Mouse (Mus musculus) liver, embryonic 12.5 days (tissue): ENCODE measurements around the gene Prpf6. TPM values are rescaled to one million over a fixed set of nuclear protein-coding genes. Genes with fewer than 3 reads are reported as not detected.
A peak's percentile ranks its signal among the peaks of the same experiment; 100 is the strongest.

Experiments
- ATAC-seq: fragments of 200-750 bp; cut with Nextera tagmentation; 2 replicates; pipeline ENCODE4 v1.8.0; 2017; ENCODE audit warnings: moderate number of reproducible peaks, mild to moderate bottlenecking, moderate library complexity
- H3K27ac ChIP-seq: fragments of 300-500 bp; sonication (generic); 2 replicates; pipeline ENCODE4 v1.5.1; 2016; ENCODE audit warnings: mild to moderate bottlenecking
- H3K27me3 ChIP-seq: fragments of 300-500 bp; sonication (generic); replicated peaks from 2 replicates; pipeline ENCODE4 v1.6.1; 2016; ENCODE audit warnings: mild to moderate bottlenecking, moderate library complexity
- H3K36me3 ChIP-seq: fragments of 300-500 bp; sonication (generic); 2 replicates; pipeline ENCODE4 v1.6.1; 2016; ENCODE audit warnings: mild to moderate bottlenecking, moderate library complexity
- H3K4me1 ChIP-seq: fragments of 300-500 bp; sonication (generic); 2 replicates; pipeline ENCODE4 v1.6.1; 2016
- H3K4me2 ChIP-seq: fragments of 300-500 bp; sonication (generic); 2 replicates; pipeline ENCODE4 v1.6.1; 2016; ENCODE audit warnings: mild to moderate bottlenecking, moderate library complexity
- H3K4me3 ChIP-seq: fragments of 300-500 bp; sonication (generic); 2 replicates; pipeline ENCODE4 v1.5.1; 2016; ENCODE audit warnings: mild to moderate bottlenecking, moderate library complexity
- H3K9ac ChIP-seq: fragments of 300-500 bp; sonication (generic); 2 replicates; pipeline ENCODE4 v1.6.1; 2016; ENCODE audit warnings: mild to moderate bottlenecking, moderate library complexity
- H3K9me3 ChIP-seq: fragments of 300-500 bp; sonication (generic); replicated peaks from 2 replicates; pipeline ENCODE4 v1.6.1; 2016; ENCODE audit warnings: mild to moderate bottlenecking, moderate library complexity
- WGBS: fragments of 180-500 bp; shearing (Covaris S2); methylation state at CpG from one replicate; pipeline ENCODE4 v1.1.7; 2016; ENCODE audit not compliant: insufficient replicate concordance; 5-methylcytosine and 5-hydroxymethylcytosine counted together
- polyA plus RNA-seq: library from polyadenylated mRNA; unstranded; fragments of >200 nt; fragmentation: Nextera tagmentation; extraction: Ambion mirVana; gene quantifications from 2 replicates; pipeline ENCODE4 v1.2.1, GENCODE M21; 2016

Prpf6 gene
- polyA plus RNA-seq, result 45.6 and 48.2 TPM in 2 replicates

DNA sequence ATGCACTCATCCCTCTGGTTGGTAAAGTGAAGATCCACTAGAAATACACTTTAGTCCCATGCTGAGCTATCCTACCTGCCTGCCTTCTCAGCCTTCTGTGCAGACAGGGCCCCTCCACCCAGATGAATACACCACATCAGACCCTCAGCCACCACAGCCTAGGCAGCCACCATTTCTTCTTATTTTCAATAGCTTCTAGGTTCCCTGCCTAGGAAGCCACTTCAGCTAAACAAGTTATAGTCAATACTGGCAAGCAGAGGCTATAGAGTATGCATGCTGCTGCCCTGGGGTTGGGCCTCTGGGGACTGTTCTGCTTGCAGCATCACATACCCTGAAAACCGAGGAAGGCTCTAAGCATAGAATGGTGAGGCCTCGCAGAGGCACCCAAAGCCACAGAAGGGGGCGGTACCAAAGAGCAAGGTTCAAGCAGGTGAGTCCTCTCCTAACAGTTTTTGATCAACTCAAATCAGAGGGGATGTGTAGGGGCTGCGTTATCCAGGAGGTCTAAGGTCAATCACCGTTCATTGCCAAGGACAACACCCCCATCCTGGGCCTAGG, at the start of gene Prpf6:
TSS of gene Prpf6 (plus strand) at position 341 of the 558 bp plus-strand sequence.
- ATAC-seq, result peak; percentile 42; the same call in 1 of the 2 replicates
- H3K27me3 ChIP-seq, result no peaks in the 10 kb centered on the region
- peaks cover 34% of the 10 kb centered on the region for H3K4me1 ChIP-seq
- H3K36me3 ChIP-seq, result peaks cover 39% of the 10 kb centered on the region
- H3K9me3 ChIP-seq, result no peaks in the 10 kb centered on the region
- H3K4me3 ChIP-seq, result peak within 1 kb of the TSS; percentile 87
- H3K9ac ChIP-seq, result peak within 1 kb of the TSS; percentile 87
- 8% methylated on average over 5 of the region's 5 CpGs for WGBS
- peak within 1 kb of the TSS; percentile 98 for H3K4me2 ChIP-seq
- H3K27ac ChIP-seq, result peak within 1 kb of the TSS; percentile 85

DNA sequence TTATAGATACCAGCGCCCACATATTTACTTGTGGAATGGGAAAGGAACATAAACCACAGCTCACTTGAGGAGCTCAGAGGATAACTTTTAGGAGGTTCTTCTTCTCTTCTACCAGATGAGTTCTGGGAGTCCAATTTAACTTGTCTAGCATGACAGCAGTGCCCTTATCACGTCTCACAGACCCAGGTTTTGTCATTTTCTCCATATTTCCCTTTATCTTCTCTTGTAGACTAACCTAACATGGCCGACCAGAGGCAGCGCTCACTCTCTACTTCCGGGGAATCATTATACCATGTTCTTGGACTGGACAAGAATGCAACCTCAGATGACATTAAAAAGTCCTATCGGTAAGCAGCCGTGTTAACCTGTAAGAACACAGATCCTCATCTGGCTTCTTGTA, 45.5 kb upstream of the Prpf6 start:
- Histone ChIP-seq H3K9me3 (no peaks in the 10 kb centered on the region), H3K4me3 (no peak overlapping the region), H3K27me3 (no peaks in the 10 kb centered on the region), H3K4me1 (peaks cover 63% of the 10 kb centered on the region), H3K9ac (0 out of 2 replicates have a peak overlapping the region, but pooled peaks have one; percentile 18), H3K27ac (peak overlapping the region; percentile 79), H3K4me2 (peak overlapping the region; percentile 40), H3K36me3 (peaks cover 61% of the 10 kb centered on the region)
- peak; percentile 84 for ATAC-seq
- WGBS, result 48% methylated on average over 7 of the region's 7 CpGs

- no peak overlapping the region for H3K27ac ChIP-seq
- H3K36me3 ChIP-seq, result peaks cover 75% of the 10 kb centered on the region
- no peaks in the 10 kb centered on the region for H3K9me3 ChIP-seq
- no peak for ATAC-seq
- H3K4me2 ChIP-seq, result no peak overlapping the region
- H3K4me1 ChIP-seq, result peaks cover 63% of the 10 kb centered on the region
- WGBS, result 50% methylated on average over 1 of the region's 1 CpGs
- H3K27me3 ChIP-seq, result no peaks in the 10 kb centered on the region
- H3K4me3 ChIP-seq, result no peak overlapping the region
- no peak overlapping the region for H3K9ac ChIP-seq
Measured at GRCm38 (mm10) chr2:181548227-181548626, 43.4 kb upstream of the Prpf6 start.

GRCm38 (mm10) chr2:181548682-181549081, 43.0 kb upstream of the Prpf6 start:
- Histone ChIP-seq H3K36me3 (peaks cover 79% of the 10 kb centered on the region), H3K27me3 (no peaks in the 10 kb centered on the region), H3K4me2 (no peak overlapping the region), H3K4me3 (no peak overlapping the region), H3K9me3 (no peaks in the 10 kb centered on the region), H3K9ac (no peak overlapping the region), H3K4me1 (peaks cover 63% of the 10 kb centered on the region), H3K27ac (no peak overlapping the region)
- ATAC-seq, result no peak
- WGBS, result 82% methylated on average over 5 of the region's 5 CpGs

GRCm38 (mm10) chr2:181550233-181550632, 41.4 kb upstream of the Prpf6 start:
- no peak for ATAC-seq
- 76% methylated on average over 2 of the region's 2 CpGs for WGBS
- H3K9me3 ChIP-seq, result no peaks in the 10 kb centered on the region

GRCm38 (mm10) chr2:181553772-181554171, 37.9 kb upstream of the Prpf6 start:
- Histone ChIP-seq H3K4me1 (peaks cover 20% of the 10 kb centered on the region), H3K4me3 (no peak overlapping the region), H3K4me2 (no peak overlapping the region), H3K9me3 (no peaks in the 10 kb centered on the region), H3K27me3 (no peaks in the 10 kb centered on the region), H3K9ac (no peak overlapping the region), H3K27ac (no peak overlapping the region), H3K36me3 (peaks cover 61% of the 10 kb centered on the region)
- no peak for ATAC-seq

More at GRCm38 (mm10) chr2:181550233-181550632, 41.4 kb upstream of the Prpf6 start:
- Histone ChIP-seq H3K9ac (no peak overlapping the region), H3K4me2 (no peak overlapping the region), H3K27ac (no peak overlapping the region), H3K27me3 (no peaks in the 10 kb centered on the region), H3K36me3 (peaks cover 88% of the 10 kb centered on the region), H3K4me3 (no peak overlapping the region), H3K4me1 (peaks cover 50% of the 10 kb centered on the region)

DNA sequence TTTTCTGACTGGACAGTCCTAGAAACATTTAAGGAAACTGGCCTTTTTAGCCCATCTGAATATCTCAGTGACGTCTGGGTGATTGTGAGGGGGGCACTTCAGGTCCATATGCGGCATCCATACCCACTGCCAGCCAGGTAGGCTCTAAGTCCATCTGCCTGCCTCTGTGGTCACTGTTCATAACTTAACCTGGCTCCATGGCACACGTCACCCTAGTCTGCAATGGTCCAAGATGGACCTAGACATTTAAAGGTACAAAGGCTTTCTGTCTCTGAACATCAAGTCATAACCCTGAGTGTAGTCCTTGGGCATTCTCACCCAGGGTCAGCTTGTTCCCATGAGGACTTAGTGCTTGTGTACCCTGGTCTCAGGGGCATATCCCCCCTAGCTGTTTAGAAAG, 24.3 kb upstream of the Prpf6 start:
- Histone ChIP-seq H3K4me2 (no peak overlapping the region), H3K27ac (no peak overlapping the region), H3K4me1 (peaks cover 41% of the 10 kb centered on the region), H3K27me3 (no peaks in the 10 kb centered on the region), H3K9ac (no peak overlapping the region), H3K9me3 (no peaks in the 10 kb centered on the region), H3K4me3 (no peak overlapping the region), H3K36me3 (peaks cover 9% of the 10 kb centered on the region)
- ATAC-seq, result no peak
- WGBS, result 77% methylated on average over 3 of the region's 3 CpGs

DNA sequence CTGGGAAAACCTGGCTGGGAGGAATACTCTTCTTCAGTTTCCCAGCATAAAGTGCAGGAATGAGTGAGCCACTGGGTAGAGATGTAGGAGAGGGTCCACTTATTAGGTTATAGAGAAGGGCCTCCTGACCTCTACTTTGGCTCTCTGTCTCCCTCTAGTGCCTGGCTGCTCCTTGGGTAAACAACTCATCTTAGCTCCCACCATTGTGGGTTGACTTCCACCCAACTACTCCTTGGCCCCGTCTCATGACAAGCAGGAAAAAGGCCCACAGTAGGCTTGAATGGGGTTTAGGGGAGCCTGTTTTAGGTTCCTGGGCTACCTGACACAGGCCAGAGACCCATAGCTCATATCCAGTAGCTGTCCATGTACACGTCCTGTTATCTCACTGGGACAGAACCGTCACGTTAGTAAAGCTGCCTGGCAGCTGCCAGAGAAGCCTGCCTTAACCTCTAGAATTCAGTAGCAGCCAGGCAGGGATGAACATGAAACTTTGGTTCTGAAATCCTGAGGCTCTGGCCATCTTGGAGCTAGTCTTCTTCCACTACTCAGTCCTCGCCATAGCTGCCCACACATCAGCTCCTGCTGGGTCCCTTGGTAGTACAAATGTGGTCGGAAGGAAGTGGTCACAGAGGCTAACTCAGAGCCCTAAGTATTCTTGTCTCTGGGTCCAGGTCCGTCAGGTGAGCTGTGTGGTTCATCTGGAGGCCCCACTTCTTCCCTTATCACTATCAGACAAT, 23.2 kb upstream of the Prpf6 start:
- H3K4me1 ChIP-seq, result peaks cover 42% of the 10 kb centered on the region
- H3K9me3 ChIP-seq, result no peaks in the 10 kb centered on the region
- no peak overlapping the region for H3K4me3 ChIP-seq
- H3K27ac ChIP-seq, result peak overlapping the region; percentile 75
- peak overlapping the region; percentile 42 for H3K9ac ChIP-seq
- H3K27me3 ChIP-seq, result no peaks in the 10 kb centered on the region
- 25% methylated on average over 7 of the region's 7 CpGs for WGBS
- ATAC-seq, result peak; percentile 83
- peak overlapping the region; percentile 45 for H3K4me2 ChIP-seq
- peaks cover 20% of the 10 kb centered on the region for H3K36me3 ChIP-seq

DNA sequence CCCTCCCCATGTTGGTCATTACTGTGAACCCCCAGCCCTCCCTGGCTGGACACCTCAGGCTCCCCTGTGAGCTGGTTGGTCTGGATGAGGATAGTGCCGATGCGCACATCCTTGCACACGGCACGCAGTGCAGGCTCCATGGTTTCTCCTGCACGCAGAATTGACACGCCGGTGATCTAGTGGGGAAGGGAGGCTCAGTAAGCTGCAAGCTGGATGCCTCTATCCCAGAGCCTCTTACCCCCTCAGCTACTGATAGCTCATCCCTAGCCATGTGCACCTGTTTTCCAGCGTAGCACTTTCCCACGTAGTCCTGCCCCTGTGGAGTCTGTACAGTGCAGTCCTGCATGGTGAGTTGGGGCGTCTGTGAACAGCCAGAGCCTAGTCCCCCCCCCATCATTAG, 21.8 kb upstream of the Prpf6 start:
- 91% methylated on average over 10 of the region's 10 CpGs for WGBS
- Histone ChIP-seq H3K27ac (no peak overlapping the region), H3K9ac (no peak overlapping the region), H3K27me3 (no peaks in the 10 kb centered on the region), H3K4me2 (no peak overlapping the region), H3K9me3 (no peaks in the 10 kb centered on the region), H3K4me1 (peaks cover 54% of the 10 kb centered on the region), H3K36me3 (peaks cover 34% of the 10 kb centered on the region), H3K4me3 (no peak overlapping the region)
- ATAC-seq, result no peak

- Histone ChIP-seq H3K4me1 (peaks cover 54% of the 10 kb centered on the region), H3K9me3 (no peaks in the 10 kb centered on the region), H3K4me2 (no peak overlapping the region), H3K9ac (no peak overlapping the region; the same call in 1 of the 2 replicates), H3K36me3 (peaks cover 34% of the 10 kb centered on the region), H3K27ac (no peak overlapping the region), H3K4me3 (no peak overlapping the region), H3K27me3 (no peaks in the 10 kb centered on the region)
- ATAC-seq, result no peak
- 90% methylated on average over 8 of the region's 8 CpGs for WGBS
Measured at GRCm38 (mm10) chr2:181570375-181570774, 21.3 kb upstream of the Prpf6 start.

- peaks cover 59% of the 10 kb centered on the region for H3K4me1 ChIP-seq
- H3K27me3 ChIP-seq, result no peaks in the 10 kb centered on the region
- no peak for ATAC-seq
- H3K36me3 ChIP-seq, result peaks cover 34% of the 10 kb centered on the region
- peak overlapping the region; percentile 5; the same call in 1 of the 2 replicates for H3K9ac ChIP-seq
- no peak overlapping the region for H3K4me3 ChIP-seq
- H3K4me2 ChIP-seq, result 0 out of 2 replicates have a peak overlapping the region, but pooled peaks have one; percentile 7
- H3K27ac ChIP-seq, result no peak overlapping the region
- 65% methylated on average over 6 of the region's 6 CpGs for WGBS
- no peaks in the 10 kb centered on the region for H3K9me3 ChIP-seq
Measured at GRCm38 (mm10) chr2:181570921-181571595, 20.6 kb upstream of the Prpf6 start.
